Mouse (Mus musculus) right cerebral cortex, postnatal 4 days (tissue): ENCODE measurements around the gene Timeless.
"Not testable (repeated sequence)": the region's sequence is repeated elsewhere in the genome, so short reads cannot be mapped to it uniquely, and the experiment has no call there.

ENCODE experiments used
- DNase-seq: peaks from one replicate; pipeline ENCODE4 v3.0.0-alpha.2; 2022

The Timeless gene

DNA sequence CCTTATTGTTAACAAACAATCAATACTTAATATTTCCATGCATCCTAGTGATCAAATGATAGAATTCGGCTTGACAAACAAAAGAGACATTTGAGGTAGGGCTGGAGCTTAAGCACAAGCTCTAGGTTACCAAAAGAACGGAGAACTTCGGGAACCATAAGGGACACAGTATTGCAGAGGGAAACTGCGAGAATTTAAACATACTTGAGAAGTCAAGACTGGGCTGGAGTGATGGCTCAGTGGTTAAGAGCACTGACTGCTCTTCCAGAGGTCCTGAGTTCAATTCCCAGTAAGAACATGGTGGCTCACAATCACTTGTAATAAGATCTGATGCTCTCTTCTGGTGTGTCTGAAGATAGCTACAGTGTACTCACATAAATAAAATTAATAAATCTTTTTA lies 17.8 kb upstream of the Timeless start:
- DNase-seq, result not testable (repeated sequence)

DNA sequence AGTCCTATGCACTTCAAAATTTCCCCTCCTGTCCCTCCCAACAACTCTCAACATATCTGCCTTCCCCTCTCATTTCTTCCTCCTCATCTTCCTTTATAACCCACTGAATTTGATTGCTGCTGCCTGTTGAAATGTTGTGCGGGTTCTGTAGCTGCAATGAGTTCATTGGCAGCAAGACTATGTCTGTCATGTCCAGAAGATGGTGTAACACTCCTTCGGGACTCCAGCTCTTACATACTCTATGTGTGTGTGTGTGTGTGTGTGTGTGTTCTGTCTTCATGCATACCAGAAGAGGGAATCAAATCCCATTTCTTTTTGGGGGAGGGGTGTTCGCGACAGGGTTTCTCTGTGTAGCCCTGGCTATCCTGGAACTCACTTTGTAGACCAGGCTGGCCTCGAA lies 16.9 kb upstream of the Timeless start:
- DNase-seq, result no peak

- no peak for DNase-seq
Measured at GRCm38 (mm10) chr10:128218387-128219117, 13.3 kb upstream of the Timeless start.

GRCm38 (mm10) chr10:128221533-128222286 lies 10.2 kb upstream of the Timeless start:
- DNase-seq, result no peak

DNA sequence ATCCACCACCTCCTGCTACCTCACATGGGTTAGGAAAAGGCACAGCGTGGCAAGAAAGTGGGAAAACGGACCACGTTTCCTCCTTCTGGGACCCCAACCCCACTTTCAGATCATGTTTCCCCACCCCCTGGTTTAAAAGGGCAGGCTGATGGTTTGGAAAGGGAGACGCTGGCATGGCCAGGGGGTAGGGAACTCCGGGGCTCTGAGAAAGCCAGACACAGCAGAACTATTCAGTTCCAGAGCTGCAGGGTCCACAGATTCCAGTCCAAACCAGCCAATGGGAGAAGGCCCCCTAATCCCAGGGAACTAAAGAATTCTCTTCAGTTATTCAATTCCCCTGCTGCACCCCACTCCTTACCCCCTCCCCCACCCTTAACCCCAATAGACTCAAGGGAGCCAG lies 6.8 kb upstream of the Timeless start:
- no peak for DNase-seq

DNA sequence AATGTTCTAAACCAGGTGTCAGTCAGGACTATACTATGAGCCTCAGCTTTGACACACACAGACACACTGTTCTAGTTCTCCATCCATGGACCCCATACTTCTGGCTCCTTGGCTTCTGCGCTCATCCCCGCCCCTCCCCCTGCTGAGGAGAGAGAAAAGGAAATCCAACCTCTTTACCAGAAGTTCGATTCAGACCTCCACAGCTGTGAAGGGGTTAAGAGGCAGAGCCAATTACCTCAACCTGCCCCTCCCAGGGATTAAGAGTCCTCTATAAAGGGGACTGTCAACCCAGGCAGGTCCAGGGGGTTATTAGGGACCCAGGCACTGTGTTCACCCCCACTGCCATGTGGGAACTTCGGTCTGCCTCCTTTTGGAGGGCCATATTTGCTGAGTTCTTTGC lies 6.3 kb upstream of the Timeless start, which contains the start of gene Mip:
Gene Mip, plus strand, starts transcription at position 301 of the 400 bp plus-strand sequence.
- DNase-seq, result no peak

- DNase-seq, result no peak
Measured at GRCm38 (mm10) chr10:128227592-128227991, 4.3 kb upstream of the Timeless start.

GRCm38 (mm10) chr10:128228009-128228408 lies 3.9 kb upstream of the Timeless start:
- DNase-seq, result no peak

GRCm38 (mm10) chr10:128230582-128230981 lies 1.3 kb upstream of the Timeless start:
- DNase-seq, result no peak

- DNase-seq, result no peak
Measured at GRCm38 (mm10) chr10:128231146-128231545, 719 bp upstream of the Timeless start.

DNA sequence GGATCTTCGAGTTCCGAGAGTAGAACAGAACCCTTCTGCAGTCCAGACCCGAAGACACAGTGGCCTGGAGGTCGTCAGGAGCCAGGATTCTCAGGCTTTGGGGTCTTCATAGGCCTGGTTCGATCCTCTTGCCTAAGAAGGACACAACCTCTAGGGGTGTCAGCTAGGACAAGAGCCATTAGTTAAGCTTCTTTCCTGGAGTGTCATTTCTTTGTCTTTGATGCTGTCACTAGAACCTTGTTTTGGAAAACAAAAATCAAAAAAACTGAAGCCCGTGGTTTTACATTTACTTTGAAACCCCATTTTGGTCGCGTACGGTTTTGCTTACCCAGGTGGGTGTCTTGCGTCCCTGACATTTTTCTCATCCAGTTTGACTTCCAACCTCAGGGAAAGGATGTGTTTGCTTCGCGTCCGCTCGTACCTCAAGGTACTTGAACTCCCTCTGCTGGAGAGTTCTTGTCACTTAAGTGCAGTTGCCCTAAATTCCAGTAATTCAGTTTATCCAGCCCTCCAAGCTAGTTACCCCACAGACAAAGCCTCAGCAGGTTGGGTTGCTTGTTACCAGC lies 638 bp downstream of the Timeless start:
- DNase-seq, result no peak

GRCm38 (mm10) chr10:128236321-128236720 lies 4.5 kb downstream of the Timeless start:
- DNase-seq, result no peak

- DNase-seq, result no peak
Measured at GRCm38 (mm10) chr10:128237807-128238480, 6.1 kb downstream of the Timeless start.

DNA sequence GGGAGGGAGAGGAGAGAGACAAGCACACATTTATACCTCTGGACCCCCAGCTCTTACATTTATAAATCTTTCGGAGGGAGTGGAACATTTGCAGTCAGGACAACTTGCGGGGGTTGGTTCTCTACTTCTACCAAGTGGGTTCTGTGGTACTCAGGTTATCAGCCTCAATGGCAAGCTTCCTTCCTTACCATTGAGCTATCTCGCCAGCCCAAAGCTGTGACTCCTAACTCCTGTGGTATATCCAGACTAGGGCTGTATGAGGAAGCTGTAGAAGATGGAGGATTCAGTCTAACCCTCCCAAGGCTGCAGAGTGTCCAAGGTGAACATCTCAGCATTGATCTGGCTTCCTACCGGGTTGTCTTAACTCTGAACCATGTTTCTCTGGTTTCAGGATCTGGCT lies 7.3 kb downstream of the Timeless start:
- DNase-seq, result no peak

GRCm38 (mm10) chr10:128240131-128240530 lies 8.3 kb downstream of the Timeless start:
- DNase-seq, result no peak

- DNase-seq, result no peak
Measured at GRCm38 (mm10) chr10:128243252-128243651, 11.4 kb downstream of the Timeless start.

- DNase-seq, result no peak
Measured at GRCm38 (mm10) chr10:128244121-128244520, 12.3 kb downstream of the Timeless start.

- DNase-seq, result no peak
Measured at GRCm38 (mm10) chr10:128247020-128247732, 15.3 kb downstream of the Timeless start.

GRCm38 (mm10) chr10:128250565-128250964 lies 18.7 kb downstream of the Timeless start:
- DNase-seq, result no peak

- DNase-seq, result no peak
Measured at GRCm38 (mm10) chr10:128253677-128254255, 21.9 kb downstream of the Timeless start, which contains the start of gene Apon. Gene Apon (plus strand): TSS chr10:128254096.

DNA sequence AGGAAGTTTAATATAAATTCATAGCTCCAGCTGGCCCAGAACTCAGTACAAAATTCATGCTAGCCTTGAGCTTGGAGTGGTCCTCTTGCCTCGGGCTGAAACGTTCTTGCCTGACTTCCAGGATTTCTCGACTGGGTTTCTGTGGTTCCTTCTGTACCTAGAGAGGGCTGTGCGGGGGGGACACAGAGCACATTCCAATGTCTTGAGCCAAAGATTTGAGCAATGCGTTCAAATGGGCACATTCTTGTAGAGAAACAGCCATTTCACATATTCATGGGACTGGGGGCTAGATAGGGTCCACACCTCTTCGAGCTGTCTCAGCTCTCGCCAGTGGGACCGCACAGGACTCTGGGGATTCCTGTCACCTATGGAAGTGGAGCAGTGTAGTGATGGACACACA lies 24.1 kb downstream of the Timeless start:
- no peak for DNase-seq

- DNase-seq, result no peak
Measured at GRCm38 (mm10) chr10:128256328-128256727, 24.5 kb downstream of the Timeless start.
